Mouse (Mus musculus) megakaryocyte, embryonic 14.5 days (primary cell): ENCODE results near the gene Umps. TPM values are rescaled to one million over a fixed set of nuclear protein-coding genes. Genes with fewer than 3 reads are reported as not detected.

Experiments used
- H3K27me3 ChIP-seq: replicated peaks from 2 replicates; pipeline ENCODE3; 2012; ENCODE audit warnings: inconsistent platforms
- H3K36me3 ChIP-seq: replicated peaks from 2 replicates; pipeline ENCODE3; 2012; ENCODE audit warnings: low read length, inconsistent platforms, mixed read lengths
- H3K4me1 ChIP-seq: 2 replicates; pipeline ENCODE4 v1.6.1; 2012; ENCODE audit warnings: inconsistent platforms
- H3K4me3 ChIP-seq: replicated peaks from 2 replicates; pipeline ENCODE3; 2012; ENCODE audit warnings: moderate library complexity, mild to moderate bottlenecking, inconsistent platforms
- H3K9me3 ChIP-seq: 2 replicates; pipeline ENCODE4 v1.6.1; 2012; ENCODE audit warnings: inconsistent platforms
- FLI1 ChIP-seq: IDR thresholded peaks from 2 replicates; pipeline ENCODE4 v1.6.1; 2012; ENCODE audit warnings: low read length, inconsistent platforms, mixed read lengths
- GATA1 ChIP-seq: IDR thresholded peaks from 3 replicates; pipeline ENCODE4 v1.6.1; 2012; ENCODE audit warnings: mixed read lengths, low read length, inconsistent platforms, borderline replicate concordance
- polyA plus RNA-seq: library from polyadenylated mRNA; stranded (reverse); fragments of >175 nt; gene quantifications from 2 replicates; pipeline ENCODE4 v1.2.3, GENCODE M21; 2012; ENCODE audit warnings: low replicate concordance; ENCODE audit not compliant: insufficient read depth

Umps gene
- polyA plus RNA-seq, 1 experiment: 6.5 TPM

GRCm38 (mm10) chr16:33965878-33966537 is 830 bp downstream of the Umps start:
- peaks cover 28% of the 10 kb centered on the region for H3K36me3 ChIP-seq
- no peak for TF ChIP-seq GATA1
- H3K4me1 ChIP-seq: peaks cover 23% of the 10 kb centered on the region
- H3K27me3 ChIP-seq: no peaks in the 10 kb centered on the region
- no peaks in the 10 kb centered on the region for H3K9me3 ChIP-seq
- peak overlapping the region; percentile 98 for H3K4me3 ChIP-seq

GRCm38 (mm10) chr16:33963509-33963908 is 3.3 kb downstream of the Umps start:
- TF ChIP-seq FLI1: no peak
- no peak for TF ChIP-seq GATA1
- H3K9me3 ChIP-seq: no peaks in the 10 kb centered on the region
- H3K4me3 ChIP-seq: no peak overlapping the region
- peaks cover 23% of the 10 kb centered on the region for H3K4me1 ChIP-seq
- peaks cover 53% of the 10 kb centered on the region for H3K36me3 ChIP-seq
- no peaks in the 10 kb centered on the region for H3K27me3 ChIP-seq

GRCm38 (mm10) chr16:33954793-33955192 is 12.0 kb downstream of the Umps start:
- Histone ChIP-seq H3K36me3 (peaks cover 73% of the 10 kb centered on the region), H3K9me3 (no peaks in the 10 kb centered on the region), H3K4me3 (no peak overlapping the region), H3K4me1 (peaks cover 9% of the 10 kb centered on the region; the same call in 1 of the 2 replicates), H3K27me3 (no peaks in the 10 kb centered on the region)
- TF ChIP-seq GATA1 (no peak), FLI1 (no peak)

GRCm38 (mm10) chr16:33953008-33953407 is 13.8 kb downstream of the Umps start:
- Histone ChIP-seq H3K36me3 (peaks cover 63% of the 10 kb centered on the region), H3K27me3 (peaks cover 15% of the 10 kb centered on the region)

GRCm38 (mm10) chr16:33950830-33951229 is 16.0 kb downstream of the Umps start:
- TF ChIP-seq FLI1 (no peak), GATA1 (no peak)
- peaks cover 33% of the 10 kb centered on the region for H3K27me3 ChIP-seq
- peaks cover 42% of the 10 kb centered on the region for H3K36me3 ChIP-seq
- no peak overlapping the region for H3K4me3 ChIP-seq
- peaks cover 20% of the 10 kb centered on the region for H3K4me1 ChIP-seq
- no peaks in the 10 kb centered on the region for H3K9me3 ChIP-seq

More at GRCm38 (mm10) chr16:33953008-33953407, 13.8 kb downstream of the Umps start:
- peaks cover 9% of the 10 kb centered on the region; the same call in 1 of the 2 replicates for H3K4me1 ChIP-seq
- no peaks in the 10 kb centered on the region for H3K9me3 ChIP-seq
- H3K4me3 ChIP-seq: no peak overlapping the region
- TF ChIP-seq GATA1: no peak
- TF ChIP-seq FLI1: no peak

GRCm38 (mm10) chr16:33950386-33950785 is 16.5 kb downstream of the Umps start:
- no peak for TF ChIP-seq FLI1
- TF ChIP-seq GATA1: no peak
- Histone ChIP-seq H3K4me1 (peaks cover 16% of the 10 kb centered on the region), H3K27me3 (peaks cover 38% of the 10 kb centered on the region), H3K9me3 (no peaks in the 10 kb centered on the region), H3K4me3 (no peak overlapping the region), H3K36me3 (peaks cover 38% of the 10 kb centered on the region)

- H3K9me3 ChIP-seq: no peaks in the 10 kb centered on the region
- H3K4me1 ChIP-seq: peaks cover 15% of the 10 kb centered on the region
- H3K27me3 ChIP-seq: peaks cover 58% of the 10 kb centered on the region
- TF ChIP-seq FLI1 (no peak), GATA1 (no peak)
- peaks cover 13% of the 10 kb centered on the region for H3K36me3 ChIP-seq
- H3K4me3 ChIP-seq: no peak overlapping the region
Observed at GRCm38 (mm10) chr16:33947664-33948571, 18.9 kb downstream of the Umps start.

- no peak overlapping the region for H3K4me3 ChIP-seq
- peaks cover 28% of the 10 kb centered on the region for H3K4me1 ChIP-seq
- H3K27me3 ChIP-seq: peaks cover 76% of the 10 kb centered on the region
- H3K9me3 ChIP-seq: no peaks in the 10 kb centered on the region
- peaks cover 11% of the 10 kb centered on the region for H3K36me3 ChIP-seq
- TF ChIP-seq FLI1 (no peak), GATA1 (no peak)
Observed at GRCm38 (mm10) chr16:33946021-33946420, 20.8 kb downstream of the Umps start.

- TF ChIP-seq FLI1: no peak
- no peak for TF ChIP-seq GATA1
- Histone ChIP-seq H3K4me1 (peaks cover 25% of the 10 kb centered on the region), H3K36me3 (peaks cover 11% of the 10 kb centered on the region), H3K27me3 (peaks cover 88% of the 10 kb centered on the region), H3K4me3 (no peak overlapping the region), H3K9me3 (no peaks in the 10 kb centered on the region)
Observed at GRCm38 (mm10) chr16:33944772-33945171, 22.1 kb downstream of the Umps start.

- peaks cover 90% of the 10 kb centered on the region for H3K27me3 ChIP-seq
- H3K4me1 ChIP-seq: peaks cover 26% of the 10 kb centered on the region
- H3K36me3 ChIP-seq: peaks cover 8% of the 10 kb centered on the region
Observed at GRCm38 (mm10) chr16:33944126-33944525, 22.7 kb downstream of the Umps start.

More at GRCm38 (mm10) chr16:33944126-33944525, 22.7 kb downstream of the Umps start:
- no peak for TF ChIP-seq FLI1
- no peak for TF ChIP-seq GATA1
- no peak overlapping the region for H3K4me3 ChIP-seq
- no peaks in the 10 kb centered on the region for H3K9me3 ChIP-seq
